Mouse (Mus musculus) cortical plate, adult 2 months (tissue): ENCODE data around the gene Prkar1b.

Source experiments
- CTCF ChIP-seq: fragments of 200-500 bp; IDR thresholded peaks from 2 replicates; pipeline ENCODE4 v1.5.1; 2011; ENCODE audit warnings: mild to moderate bottlenecking, control low read depth, low read length; ENCODE audit not compliant: insufficient read depth; ENCODE audit errors: extremely low read depth
- POLR2A ChIP-seq: fragments of 200-500 bp; IDR thresholded peaks from 2 replicates; pipeline ENCODE4 v1.6.1; 2011; ENCODE audit warnings: mild to moderate bottlenecking, low read length, control low read depth; ENCODE audit not compliant: insufficient read depth; ENCODE audit errors: extremely low read depth

DNA sequence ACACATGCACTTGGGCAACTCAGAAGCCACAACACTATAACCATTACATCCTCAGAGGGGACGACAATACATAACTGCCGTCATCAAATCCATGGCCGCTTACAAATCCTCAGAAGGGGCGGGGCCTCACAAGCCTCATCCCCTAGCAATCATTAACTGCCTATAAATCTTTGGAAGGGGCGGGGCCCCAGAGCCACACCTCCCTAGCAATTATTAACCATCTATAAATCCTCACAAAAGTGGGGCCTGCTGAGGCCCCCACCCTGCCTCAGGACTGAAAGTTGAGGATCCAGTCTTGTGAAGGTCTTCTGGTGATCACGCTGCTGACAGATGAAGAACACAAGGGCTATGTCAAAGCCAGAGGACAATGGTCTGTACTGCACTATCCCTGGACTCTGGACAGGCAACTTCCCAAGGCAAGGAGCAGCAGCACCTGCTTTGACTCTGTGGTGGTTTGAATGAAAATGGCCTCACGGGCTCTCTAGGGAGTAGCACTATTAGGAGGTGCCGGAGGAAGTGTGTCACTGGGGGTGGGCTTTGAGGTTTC lies 10.8 kb downstream of the Prkar1b start:
- TF ChIP-seq CTCF (no peak), POLR2A (no peak)
